Mouse (Mus musculus) gastrocnemius, adult 18-20 months (tissue): ENCODE measurements around the gene Gm20481. TPM values are rescaled to one million over a fixed set of nuclear protein-coding genes. Genes with fewer than 3 reads are reported as not detected.
"Not testable (repeated sequence)": the region's sequence is repeated elsewhere in the genome, so short reads cannot be mapped to it uniquely, and the experiment has no call there.

Source experiments
- DNase-seq: peaks from one replicate; pipeline ENCODE4 v3.0.0; 2021; ENCODE audit warnings: low spot score
- long read RNA-seq, 2 experiments: library from polyadenylated mRNA; stranded (forward); transcript quantifications; one replicate each; pipeline ENCODE4 v2.0.0; 2021
- total RNA-seq, 2 experiments: library from RNA; stranded (reverse); gene quantifications; 2 replicates each; pipeline ENCODE4 v1.2.3; 2021

Gene Gm20481
- total RNA-seq, result not detected
- long read RNA-seq, experiment 1, result 0 reads
- long read RNA-seq, experiment 2, result 0 reads

DNA sequence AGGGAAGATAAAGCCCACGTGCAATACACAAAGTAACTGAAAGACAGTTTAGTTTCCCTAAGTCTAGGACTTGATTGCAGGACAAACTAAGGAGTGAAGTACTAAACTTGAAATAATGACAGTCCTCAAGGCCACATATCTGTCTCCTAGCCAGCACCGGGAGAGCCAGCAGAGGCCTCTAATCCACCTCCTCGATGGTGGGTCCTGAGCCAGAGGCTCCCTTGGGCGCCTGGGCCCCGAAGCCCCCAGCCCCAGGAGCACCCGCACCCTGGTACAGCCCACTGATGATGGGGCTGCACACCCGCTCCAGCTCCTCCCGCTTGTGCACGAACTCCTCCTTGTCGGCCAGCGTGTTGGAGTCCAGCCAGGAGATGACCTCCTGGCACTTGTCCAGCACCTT, at the start of gene Gm20481:
Gene Gm20481 (plus strand): TSS at position 91 of the 400 bp plus-strand sequence.
- not testable (repeated sequence) for DNase-seq

GRCm38 (mm10) chr17:34922939-34923338, 46.8 kb upstream of the Gm20481 start:
- DNase-seq, result no peak

GRCm38 (mm10) chr17:34924258-34924657, 45.5 kb upstream of the Gm20481 start:
- DNase-seq, result no peak

GRCm38 (mm10) chr17:34927306-34928019, 42.2 kb upstream of the Gm20481 start:
- DNase-seq, result no peak

DNA sequence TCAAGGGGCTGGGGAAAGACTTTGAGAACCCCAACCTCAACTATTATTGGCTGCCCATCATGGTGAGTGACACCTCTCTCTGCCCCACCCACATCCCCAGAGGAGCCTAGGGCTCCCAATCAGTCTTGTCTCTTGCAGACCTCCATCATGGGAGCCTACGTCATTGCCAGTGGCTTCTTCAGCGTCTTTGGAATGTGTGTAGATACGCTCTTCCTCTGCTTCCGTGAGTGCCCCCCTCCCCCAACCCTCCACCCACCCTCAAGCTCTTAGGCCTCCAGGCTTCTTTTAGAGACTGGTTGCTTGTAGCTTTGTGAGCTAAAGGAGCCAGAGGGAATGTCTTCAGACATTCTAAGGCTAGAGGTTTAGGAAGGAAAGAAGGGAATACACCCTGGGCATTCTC, 40.9 kb upstream of the Gm20481 start:
- no peak for DNase-seq

- DNase-seq, result peak; percentile 99
Observed at GRCm38 (mm10) chr17:34931061-34931734, 38.5 kb upstream of the Gm20481 start, which contains the start of gene Neu1. TSS of gene Neu1 (plus strand) at chr17:34931253.

- DNase-seq, result no peak
Observed at GRCm38 (mm10) chr17:34931735-34932098, 38.0 kb upstream of the Gm20481 start.

DNA sequence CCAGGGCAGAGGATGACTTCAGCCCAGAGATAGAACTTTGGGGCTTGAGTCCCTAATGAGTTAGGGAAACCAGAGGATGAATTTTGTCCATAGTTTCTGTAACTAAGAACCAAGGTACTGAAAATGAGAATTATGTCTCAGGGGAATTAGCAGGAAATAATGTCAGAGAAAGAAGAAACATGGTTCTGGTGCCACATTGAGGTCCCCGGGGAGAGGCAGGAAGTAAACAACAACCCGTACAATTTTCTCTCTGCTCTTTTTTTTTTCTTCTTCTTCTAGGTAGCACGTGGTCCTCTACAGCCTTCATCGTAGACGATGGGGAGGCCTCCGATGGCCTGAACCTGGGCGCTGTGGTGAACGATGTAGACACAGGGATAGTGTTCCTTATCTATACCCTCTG, 37.4 kb upstream of the Gm20481 start:
- DNase-seq, result no peak

- DNase-seq, result no peak
Observed at GRCm38 (mm10) chr17:34934031-34934430, 35.7 kb upstream of the Gm20481 start.

GRCm38 (mm10) chr17:34934830-34935229, 34.9 kb upstream of the Gm20481 start:
- DNase-seq, result no peak

- no peak for DNase-seq
Observed at GRCm38 (mm10) chr17:34937960-34938505, 31.7 kb upstream of the Gm20481 start.

DNA sequence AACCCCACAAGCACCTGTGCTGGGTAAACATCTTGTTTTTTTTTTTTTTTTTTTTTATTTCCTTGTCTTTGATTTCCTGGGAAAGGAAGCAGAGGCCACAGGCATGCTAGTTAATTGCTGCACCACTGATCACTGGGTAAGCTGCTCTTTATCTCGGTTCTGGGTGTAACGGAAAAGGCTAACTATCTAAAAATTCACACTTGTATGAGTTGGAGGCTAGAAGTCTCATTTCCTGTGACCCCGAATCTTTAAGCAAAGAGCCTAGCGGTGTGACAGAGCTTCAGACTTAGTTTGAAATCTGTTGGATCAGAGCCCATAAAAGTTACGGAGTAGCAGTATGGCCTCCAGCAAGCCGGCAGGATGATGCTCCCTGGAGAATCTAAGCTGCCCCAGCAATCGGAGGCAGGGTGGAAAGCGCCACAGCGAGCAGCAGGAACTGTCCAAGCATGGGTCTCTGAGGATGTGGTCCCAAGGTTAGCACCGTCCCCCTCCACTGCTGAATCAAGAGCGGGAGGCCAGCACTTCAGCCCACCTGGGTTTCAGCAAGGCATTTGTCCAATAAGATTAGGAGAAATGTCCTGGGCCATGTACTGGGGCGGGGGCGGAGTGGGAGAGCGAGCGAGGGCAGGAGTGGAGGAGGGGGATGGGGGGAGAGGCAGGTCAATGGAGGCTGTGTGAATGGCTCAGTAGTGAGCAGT, 28.2 kb upstream of the Gm20481 start:
- no peak for DNase-seq

- DNase-seq, result no peak
Observed at GRCm38 (mm10) chr17:34943128-34943815, 26.4 kb upstream of the Gm20481 start.

- no peak for DNase-seq
Observed at GRCm38 (mm10) chr17:34944362-34944761, 25.4 kb upstream of the Gm20481 start.

- DNase-seq, result no peak
Observed at GRCm38 (mm10) chr17:34946486-34947140, 23.1 kb upstream of the Gm20481 start.

DNA sequence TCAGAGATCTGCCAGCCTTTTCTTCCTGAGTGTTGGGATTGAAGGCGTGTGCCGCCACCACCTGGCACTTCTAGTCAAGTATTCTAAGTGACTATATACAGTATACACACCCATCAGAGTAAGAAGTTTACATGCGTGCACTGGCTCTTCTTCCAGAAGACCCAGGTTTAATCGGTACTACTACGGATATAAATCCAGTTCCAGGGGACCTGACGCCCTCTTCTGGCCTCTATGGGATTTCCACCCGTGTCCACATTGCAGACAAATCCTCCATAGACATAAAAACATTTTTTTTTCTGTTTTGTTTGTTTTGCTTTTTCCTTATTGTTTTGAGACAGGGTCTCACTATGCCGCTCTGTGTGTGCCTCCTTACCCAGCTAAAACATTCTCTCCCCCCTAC, 22.1 kb upstream of the Gm20481 start:
- DNase-seq, result no peak

DNA sequence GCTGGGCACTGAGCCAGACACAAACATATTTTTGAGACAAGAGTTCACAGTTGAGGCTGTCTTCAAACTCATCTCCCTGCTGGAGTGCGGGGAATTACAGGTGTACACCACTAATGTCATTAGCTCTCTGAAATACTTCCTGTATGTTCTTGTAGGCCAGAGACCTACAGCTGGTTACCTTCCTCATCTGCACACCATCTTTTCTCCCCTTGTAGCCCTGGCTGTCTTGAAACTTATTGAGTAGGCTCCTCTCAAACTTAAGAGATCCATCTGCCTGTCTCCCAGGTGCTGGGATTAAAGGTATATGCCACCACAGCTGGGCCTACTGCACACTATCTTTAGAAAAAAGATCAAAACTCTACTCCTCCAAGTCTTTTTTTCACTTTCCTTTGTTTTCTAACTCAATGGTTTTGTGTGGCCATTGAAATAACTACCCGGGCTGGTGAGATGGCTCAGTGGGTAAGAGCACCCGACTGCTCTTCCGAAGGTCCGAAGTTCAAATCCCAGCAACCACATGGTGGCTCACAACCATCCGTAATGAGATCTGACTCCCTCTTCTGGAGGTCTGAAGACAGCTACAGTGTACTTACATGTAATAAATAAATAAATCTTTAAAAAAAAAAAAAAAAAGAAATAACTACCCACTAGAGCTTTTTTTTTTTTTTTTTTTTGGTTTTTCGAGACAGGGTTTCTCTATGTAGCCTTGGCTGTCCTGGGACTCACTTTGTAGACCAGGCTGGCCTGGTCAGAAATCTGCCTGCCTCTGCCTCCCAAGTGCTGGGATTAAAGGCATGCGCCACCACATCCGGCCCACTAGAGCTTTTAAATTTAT, 20.8 kb upstream of the Gm20481 start:
- not testable (repeated sequence) for DNase-seq

DNA sequence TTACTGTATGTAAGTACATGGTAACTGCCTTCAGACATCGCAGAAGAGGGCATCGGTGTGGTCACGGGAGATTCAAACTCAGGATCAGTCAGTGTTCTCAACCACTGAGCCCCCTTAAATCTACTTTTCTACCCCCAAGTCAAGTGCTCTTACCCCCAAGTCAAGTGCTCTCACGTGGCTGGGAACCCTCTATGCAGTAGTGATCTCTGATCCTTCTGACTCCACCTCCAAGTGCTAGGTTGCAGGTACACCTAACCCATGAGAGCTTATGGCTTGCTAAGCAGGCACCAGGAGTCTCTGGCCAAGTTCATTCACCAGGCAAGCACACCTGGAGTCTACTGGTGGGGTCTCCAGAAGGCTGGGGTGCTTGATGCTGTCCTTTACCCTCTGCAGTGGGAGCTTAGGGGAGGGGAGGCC, 20.2 kb upstream of the Gm20481 start:
- DNase-seq, result no peak

DNA sequence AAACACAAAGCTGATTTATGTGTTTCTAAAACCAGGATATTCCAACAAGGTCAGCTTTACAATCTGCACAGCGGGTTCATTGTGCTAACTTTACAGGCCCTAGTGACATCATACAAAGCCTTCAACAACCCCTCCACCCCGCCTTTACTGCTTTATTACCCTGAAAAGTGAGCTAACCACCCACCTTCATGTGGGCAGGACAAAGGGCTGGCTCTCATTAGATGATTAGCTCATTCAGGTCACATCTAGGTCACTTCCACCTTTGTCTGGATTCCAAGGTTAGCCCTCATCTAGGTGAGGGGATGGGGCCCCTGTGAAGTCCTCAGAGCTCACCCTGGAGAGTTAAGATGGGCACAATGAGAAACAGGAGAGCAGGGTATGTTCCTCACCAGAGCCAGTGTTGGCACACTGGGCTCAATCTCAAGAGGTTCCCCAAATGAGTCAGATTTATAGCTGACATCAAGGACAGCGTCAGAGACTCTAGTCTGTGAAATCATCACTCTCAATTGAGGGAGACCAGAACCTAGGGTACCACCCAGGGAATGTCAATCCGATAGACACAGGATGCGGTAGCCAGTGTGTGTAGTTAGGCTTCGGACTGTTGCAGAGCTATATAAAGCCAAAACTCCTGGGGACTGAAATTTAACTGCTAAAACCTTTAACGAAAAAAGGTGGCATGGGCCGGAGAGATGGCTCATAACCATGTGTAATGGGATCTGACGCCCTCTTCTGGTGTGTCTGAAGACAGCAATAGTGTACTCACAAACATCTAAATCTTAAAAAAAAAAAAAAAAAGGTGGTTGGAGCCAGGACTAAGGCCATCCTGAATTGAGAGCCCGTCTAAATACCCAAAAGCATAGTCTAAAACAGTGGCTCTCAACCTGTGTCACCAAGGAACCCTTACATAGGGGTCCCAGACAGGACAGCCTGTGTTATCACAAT, 18.9 kb upstream of the Gm20481 start:
- DNase-seq, result no peak
